Mouse (Mus musculus) gastrocnemius, postnatal 4 days (tissue): ENCODE measurements around the gene Itpa. TPM values are rescaled to one million over a fixed set of nuclear protein-coding genes. Genes with fewer than 3 reads are reported as not detected.
A peak's percentile ranks its signal among the peaks of the same experiment; 100 is the strongest.

ENCODE experiments used
- DNase-seq, 2 experiments: peaks; one replicate each; pipeline ENCODE4 v3.0.0; 2021 to 2022; ENCODE audit warnings: low spot score in 2 of 2, mixed read lengths in 2 of 2
- total RNA-seq, 2 experiments: library from RNA; stranded (reverse); gene quantifications; 2 replicates each; pipeline ENCODE4 v1.2.3; 2021

Gene Itpa
- total RNA-seq, 2 experiments from 2014 or later, result 21.5 to 22.8 TPM

GRCm38 (mm10) chr2:130655660-130656339, 11.6 kb upstream of the Itpa start:
- DNase-seq, result no peak

- no peak for DNase-seq
Observed at GRCm38 (mm10) chr2:130656536-130656935, 10.9 kb upstream of the Itpa start.

GRCm38 (mm10) chr2:130657541-130657940, 9.9 kb upstream of the Itpa start:
- no peak for DNase-seq

GRCm38 (mm10) chr2:130658530-130658929, 8.9 kb upstream of the Itpa start:
- DNase-seq, result no peak

GRCm38 (mm10) chr2:130663342-130663741, 4.1 kb upstream of the Itpa start:
- DNase-seq, result no peak

- DNase-seq, result peak; percentile 83 to 92
Observed at GRCm38 (mm10) chr2:130664102-130664701, 3.2 kb upstream of the Itpa start, which contains the start of gene Ddrgk1. Gene Ddrgk1, minus strand, starts transcription at chr2:130664659.

GRCm38 (mm10) chr2:130677211-130677610, 9.8 kb downstream of the Itpa start:
- no peak for DNase-seq

GRCm38 (mm10) chr2:130679154-130679553, 11.7 kb downstream of the Itpa start:
- DNase-seq, result no peak

- no peak for DNase-seq
Observed at GRCm38 (mm10) chr2:130679899-130680298, 12.5 kb downstream of the Itpa start.

- DNase-seq, result no peak
Observed at GRCm38 (mm10) chr2:130681531-130681930, 14.1 kb downstream of the Itpa start.

- DNase-seq, result no peak
Observed at GRCm38 (mm10) chr2:130685426-130685825, 18.0 kb downstream of the Itpa start.

GRCm38 (mm10) chr2:130689011-130689410, 21.6 kb downstream of the Itpa start:
- no peak for DNase-seq

- no peak for DNase-seq
Observed at GRCm38 (mm10) chr2:130693563-130693962, 26.2 kb downstream of the Itpa start.

- no peak for DNase-seq
Observed at GRCm38 (mm10) chr2:130696700-130697152, 29.3 kb downstream of the Itpa start.

- peak; percentile 35 to 45 for DNase-seq
Observed at GRCm38 (mm10) chr2:130697153-130697810, 29.9 kb downstream of the Itpa start, which contains the start of gene Slc4a11. Gene Slc4a11, minus strand, starts transcription at chr2:130697519.

GRCm38 (mm10) chr2:130697821-130698266, 30.4 kb downstream of the Itpa start:
- no peak for DNase-seq

GRCm38 (mm10) chr2:130704040-130705001, 36.9 kb downstream of the Itpa start:
- DNase-seq, result no peak

GRCm38 (mm10) chr2:130705178-130705577, 37.8 kb downstream of the Itpa start:
- no peak for DNase-seq

- no peak for DNase-seq
Observed at GRCm38 (mm10) chr2:130706602-130707001, 39.2 kb downstream of the Itpa start.

- DNase-seq, result no peak
Observed at GRCm38 (mm10) chr2:130707057-130707456, 39.6 kb downstream of the Itpa start.

GRCm38 (mm10) chr2:130717951-130718350, 50.5 kb downstream of the Itpa start:
- no peak for DNase-seq
